Mouse (Mus musculus): ENCODE measurements at regions not wholly inside any gene's neighbourhood (a gene's known extent, or its start where the extent isn't known, plus 50 kb on each side); places are given as distances from the start of the nearest gene placed in this dataset.

- in situ Hi-C loops (cut with MboI, MseI), result no loop called here
Measured at GRCm38 (mm10) chr3:151160516-151160915, 277.2 kb upstream of the Adgrl4 start.

DNA sequence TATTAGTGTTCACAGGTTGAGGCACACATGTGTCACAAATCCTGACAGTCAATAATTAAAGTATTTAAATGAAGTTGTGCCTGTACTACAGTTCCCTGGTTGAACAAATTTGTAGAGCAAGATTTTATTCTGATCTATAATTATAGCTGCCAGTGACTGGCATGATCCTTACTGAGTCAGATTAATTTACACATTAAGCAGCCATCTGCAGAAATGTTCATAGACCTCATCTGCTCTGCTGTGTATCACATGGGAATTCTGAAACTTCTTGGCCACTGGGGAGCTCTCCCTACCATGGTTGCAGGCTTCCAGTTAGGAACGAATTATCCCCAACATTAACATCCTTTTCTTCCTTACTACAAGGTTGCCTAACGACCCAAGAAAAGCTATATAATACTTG, 255.6 kb upstream of the Adgrl4 start:
- in situ Hi-C loops (cut with MboI, MseI), result no loop called here

GRCm38 (mm10) chr3:151192092-151192491, 245.6 kb upstream of the Adgrl4 start:
- in situ Hi-C loops (cut with MboI, MseI), result no loop called here

DNA sequence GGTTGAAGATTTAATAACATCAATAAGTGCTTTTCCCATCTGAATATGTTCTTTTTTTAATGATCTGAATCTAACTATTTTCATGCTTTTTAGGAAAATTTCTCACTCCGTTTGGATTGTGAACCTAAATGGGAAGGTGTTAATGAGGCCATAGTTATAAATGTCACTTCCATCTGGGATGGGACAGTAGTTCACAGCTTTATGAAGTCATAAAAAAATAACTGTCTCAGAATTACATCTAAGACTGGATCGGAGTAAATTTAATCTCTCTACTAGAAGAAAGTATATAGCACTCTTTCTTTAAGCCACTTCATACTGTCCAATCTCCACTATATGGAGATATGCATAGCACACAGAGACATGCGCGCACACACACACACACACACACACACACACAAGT, 226.7 kb upstream of the Adgrl4 start:
- in situ Hi-C loops (cut with MboI, MseI), result no loop called here

DNA sequence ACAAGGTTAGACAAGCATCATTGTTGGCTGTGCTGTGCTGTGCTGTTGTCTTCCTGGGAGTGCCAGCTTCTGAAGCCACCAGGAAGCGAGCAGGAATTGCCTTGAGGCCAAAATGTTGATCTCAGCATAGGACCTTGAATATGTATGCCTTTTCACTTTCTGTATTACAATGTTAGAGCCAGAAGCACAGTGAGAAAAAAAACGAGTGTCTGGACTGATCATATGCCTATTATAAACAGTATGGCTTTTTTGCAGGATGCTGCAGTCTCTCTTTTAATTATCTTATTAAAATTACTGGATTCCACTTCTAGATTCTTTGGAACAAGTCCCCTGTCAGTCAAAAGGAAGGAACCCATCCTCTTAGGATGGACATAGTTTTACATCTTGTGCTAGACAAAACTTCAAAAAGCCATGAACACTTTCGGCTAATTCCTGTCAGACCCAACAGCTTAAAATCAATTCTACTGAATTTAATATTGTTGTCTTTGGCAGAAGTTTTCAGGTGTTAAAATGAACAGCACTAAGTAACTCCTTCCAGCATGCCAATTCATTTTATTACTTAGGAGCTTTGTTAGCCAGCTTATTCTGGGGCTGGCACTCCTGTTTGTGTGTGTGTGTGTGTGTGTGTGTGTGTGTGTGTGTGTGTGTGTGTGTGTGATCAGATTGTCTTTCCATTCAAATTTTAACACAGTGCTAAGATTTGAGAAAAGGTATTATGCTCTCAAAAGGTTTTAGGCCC, 220.8 kb upstream of the Adgrl4 start:
- in situ Hi-C loops (cut with MboI, MseI), result no loop called here

DNA sequence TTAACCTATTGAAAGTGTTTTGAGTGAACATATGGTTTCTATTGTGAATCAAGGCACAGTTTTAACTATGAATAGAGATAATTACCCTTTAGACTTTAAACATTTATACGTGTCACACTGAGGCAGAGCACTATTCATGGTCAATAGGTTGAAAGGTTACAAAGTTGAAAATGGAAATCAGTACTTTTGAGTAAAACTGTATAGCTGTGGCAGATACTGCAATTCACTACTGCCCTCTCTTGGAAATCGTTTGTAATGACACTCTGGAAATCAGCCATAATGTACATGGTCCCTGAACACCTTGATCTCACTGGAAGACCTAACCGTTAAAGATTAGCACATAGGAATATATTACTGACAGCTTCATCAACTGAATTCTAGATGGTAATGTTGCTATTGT, 215.3 kb upstream of the Adgrl4 start:
- in situ Hi-C loops (cut with MboI, MseI), result no loop called here

DNA sequence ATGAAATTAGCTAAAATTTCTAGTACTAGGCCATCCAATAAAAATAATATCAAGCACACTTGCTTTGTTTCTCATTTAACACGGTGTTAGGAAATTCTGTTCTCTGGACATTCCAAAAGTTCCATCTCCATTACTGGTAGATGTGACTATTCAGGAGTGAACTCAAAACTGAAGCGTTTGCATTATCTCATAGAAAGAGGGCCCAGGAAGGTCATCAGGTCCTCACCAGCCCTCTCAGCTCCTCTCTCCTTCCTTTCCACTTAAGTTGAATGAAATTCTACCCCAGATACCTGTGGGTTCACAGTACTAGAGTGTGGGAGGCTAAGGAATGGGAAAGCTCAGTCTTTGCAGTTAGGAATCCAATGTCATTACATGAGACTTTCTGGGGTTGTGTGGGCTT, 185.2 kb upstream of the Adgrl4 start:
- in situ Hi-C loops (cut with MboI, MseI), result no loop called here

DNA sequence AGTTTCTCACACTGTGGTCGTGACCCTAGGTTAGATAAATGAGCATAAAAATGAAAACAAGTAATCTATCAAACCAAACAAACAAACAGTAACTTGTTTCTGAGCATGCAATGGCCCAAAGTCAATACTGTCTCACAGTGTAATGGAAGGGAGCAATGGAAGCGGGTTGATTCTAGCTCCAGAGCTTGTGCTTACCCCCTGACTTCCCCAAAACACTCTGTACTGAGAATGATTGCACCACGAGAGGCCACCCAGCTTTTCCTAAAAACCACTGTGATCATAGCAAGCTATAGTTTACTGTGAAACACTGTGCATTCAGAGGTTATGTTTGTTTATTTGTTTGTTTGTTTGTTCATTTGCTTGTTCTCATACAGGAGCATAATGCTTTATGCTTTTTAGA, 174.9 kb upstream of the Adgrl4 start:
- in situ Hi-C loops (cut with MboI, MseI), result no loop called here

GRCm38 (mm10) chr3:151265658-151266057, 172.0 kb upstream of the Adgrl4 start:
- in situ Hi-C loops (cut with MboI, MseI), result no loop called here

DNA sequence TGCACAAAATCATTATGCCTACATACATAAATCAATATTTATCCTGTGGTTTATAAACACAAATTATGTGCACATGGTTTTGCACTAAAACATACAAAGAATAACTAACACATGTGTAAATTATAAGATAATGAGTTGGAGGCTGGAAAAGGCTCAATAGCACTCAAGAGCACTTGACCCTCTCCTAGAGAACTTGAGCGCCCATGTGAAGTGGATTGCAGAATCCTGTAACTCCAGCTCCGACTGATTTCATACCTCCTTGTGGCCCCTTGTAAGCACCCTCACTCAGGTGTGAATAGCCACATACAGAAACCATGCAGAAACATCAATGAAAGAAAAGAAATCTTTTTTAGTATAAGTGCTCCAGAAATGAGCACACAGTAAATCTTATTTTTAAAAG, 168.2 kb upstream of the Adgrl4 start:
- in situ Hi-C loops (cut with MboI, MseI), result no loop called here

DNA sequence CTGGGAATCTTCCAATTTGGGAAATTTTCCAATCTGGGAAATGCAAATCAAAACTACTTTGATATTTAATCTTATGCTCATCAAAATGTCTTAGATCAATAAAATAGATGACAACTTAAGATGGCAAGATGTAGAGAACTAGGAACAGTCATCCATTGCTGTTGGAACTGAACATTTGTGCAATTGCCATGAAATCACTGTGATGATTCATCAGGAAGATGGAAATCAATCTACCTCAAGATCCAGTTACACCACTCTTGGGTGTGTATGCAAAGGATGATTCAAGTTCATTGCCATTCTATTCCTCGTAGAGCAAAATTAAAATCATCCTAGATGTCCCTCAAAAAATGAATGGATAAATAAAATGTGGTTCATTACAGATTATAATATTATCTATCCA, 153.9 kb upstream of the Adgrl4 start:
- in situ Hi-C loops (cut with MboI, MseI), result no loop called here

- in situ Hi-C loops (cut with MboI, MseI), result no loop called here
Measured at GRCm38 (mm10) chr3:151293981-151294605, 143.6 kb upstream of the Adgrl4 start.

- in situ Hi-C loops (cut with MboI, MseI), result no loop called here
Measured at GRCm38 (mm10) chr3:151294606-151295005, 143.1 kb upstream of the Adgrl4 start.

- in situ Hi-C loops (cut with MboI, MseI), result no loop called here
Measured at GRCm38 (mm10) chr3:151295027-151295426, 142.7 kb upstream of the Adgrl4 start.

DNA sequence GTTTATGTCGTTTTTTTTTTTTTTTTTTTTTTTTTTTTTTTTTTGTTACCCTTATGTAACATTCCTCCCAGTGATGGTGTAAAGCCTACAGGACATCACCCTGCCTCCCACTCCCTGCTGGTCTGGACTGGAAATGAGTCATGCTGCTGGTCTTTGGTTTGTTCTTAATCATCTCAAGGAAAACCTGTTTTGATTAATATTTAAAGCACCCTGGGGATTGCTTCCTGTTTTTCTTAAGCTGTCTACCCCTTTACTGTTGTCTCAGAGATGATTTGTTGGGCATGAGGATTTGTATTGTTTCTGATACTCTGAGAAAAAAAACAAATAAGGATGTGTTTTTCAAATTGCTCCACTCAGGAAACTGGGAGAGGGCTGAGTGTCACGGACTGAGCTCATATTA, 139.4 kb upstream of the Adgrl4 start:
- in situ Hi-C loops (cut with MboI, MseI), result no loop called here

DNA sequence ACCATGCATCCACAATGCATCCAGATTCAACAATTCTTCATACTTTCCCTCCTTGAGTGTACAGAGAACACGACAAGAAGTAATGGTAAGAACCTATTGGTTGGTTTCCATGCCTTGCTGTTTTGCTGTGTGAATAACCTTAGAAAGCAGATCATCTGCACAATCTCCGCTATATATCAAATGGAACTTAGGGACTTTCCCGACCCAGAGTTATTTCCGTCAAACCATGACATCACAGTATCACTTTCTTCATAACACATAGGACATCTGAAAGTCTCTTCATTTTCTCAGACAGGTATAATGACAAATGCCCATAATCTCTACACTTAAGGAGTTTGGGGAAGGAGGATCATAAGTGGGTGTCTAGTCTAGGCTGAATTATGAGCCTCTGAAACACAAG, 132.3 kb upstream of the Adgrl4 start:
- in situ Hi-C loops (cut with MboI, MseI), result no loop called here

DNA sequence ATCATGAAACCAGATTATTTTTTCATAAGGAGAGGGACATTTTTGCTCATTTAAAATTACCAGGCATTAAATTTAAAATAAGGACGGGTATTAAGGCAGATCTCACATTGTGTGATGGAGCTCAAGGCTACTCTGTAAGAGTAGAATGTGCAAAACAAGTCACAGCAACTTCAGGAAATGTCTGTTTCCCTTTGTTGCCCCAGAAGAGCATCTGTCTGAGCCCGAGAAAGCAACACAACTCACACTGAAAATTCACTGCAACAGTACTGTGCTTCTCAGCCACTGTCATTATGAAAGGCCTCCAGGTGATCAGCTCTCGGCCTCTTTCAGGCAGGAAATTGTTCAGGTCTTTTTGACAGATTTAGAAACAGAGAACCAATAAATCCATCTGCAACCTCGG, 129.7 kb upstream of the Adgrl4 start:
- in situ Hi-C loops (cut with MboI, MseI), result no loop called here

DNA sequence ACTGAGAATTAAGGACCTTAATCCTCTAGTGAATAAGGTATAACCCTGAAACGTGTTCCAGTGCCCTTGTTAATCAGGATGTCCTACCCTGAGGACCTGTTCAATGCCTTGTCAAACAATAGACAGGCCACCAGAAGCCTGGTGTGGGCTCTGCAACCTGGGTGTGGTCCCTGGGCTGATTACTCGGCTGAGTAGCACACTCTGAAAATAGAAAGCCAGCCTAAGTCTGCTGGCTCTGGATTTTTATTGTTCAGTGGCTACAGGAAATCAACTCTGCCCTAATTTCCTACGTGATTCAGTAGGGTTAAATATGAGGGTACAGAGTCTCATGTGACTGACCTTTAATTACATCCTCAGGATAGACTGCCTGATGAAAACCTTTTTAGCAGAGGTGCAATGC, 113.9 kb upstream of the Adgrl4 start:
- in situ Hi-C loops (cut with MboI, MseI), result no loop called here

GRCm38 (mm10) chr3:151329801-151330200, 107.9 kb upstream of the Adgrl4 start:
- in situ Hi-C loops (cut with MboI, MseI), result no loop called here

GRCm38 (mm10) chr3:151331906-151332305, 105.8 kb upstream of the Adgrl4 start:
- in situ Hi-C loops (cut with MboI, MseI), result no loop called here

GRCm38 (mm10) chr3:151332317-151332687, 105.4 kb upstream of the Adgrl4 start:
- in situ Hi-C loops (cut with MboI, MseI), result no loop called here

DNA sequence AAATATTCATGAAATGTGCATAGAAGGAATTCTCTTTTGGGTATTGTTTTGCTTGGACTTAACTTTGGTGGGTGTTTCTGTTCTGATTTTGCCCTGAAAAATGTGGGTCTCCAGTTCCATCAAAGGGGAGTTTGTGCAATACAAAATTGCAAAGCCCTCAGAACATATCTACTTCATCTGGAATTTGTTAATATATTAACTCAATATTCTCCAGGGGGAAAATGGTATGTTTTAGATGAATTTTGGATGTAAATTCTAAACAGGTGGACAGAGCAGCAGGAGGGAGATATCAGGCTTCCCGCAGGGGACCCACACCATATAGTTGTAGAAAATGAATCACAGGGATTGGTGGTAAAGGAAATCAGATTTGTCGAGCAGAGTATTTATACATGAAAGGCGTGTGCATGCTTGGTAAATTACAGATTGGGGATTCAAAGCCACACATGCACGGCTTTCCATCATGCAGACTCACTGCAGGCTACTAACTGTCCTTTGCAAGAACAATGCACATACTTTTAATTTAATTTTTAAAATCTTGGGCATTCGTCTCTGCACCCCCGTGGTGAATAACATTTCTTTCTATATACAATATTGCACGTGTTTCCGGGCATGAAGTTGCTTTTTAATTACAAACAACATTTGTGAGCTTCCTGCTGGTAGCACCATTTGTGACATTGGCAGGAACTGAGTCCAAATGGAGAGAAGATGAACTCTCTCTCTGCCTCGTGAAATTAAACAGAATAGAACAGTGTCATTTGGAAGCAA, 104.8 kb upstream of the Adgrl4 start:
- in situ Hi-C loops (cut with MboI, MseI), result no loop called here

- in situ Hi-C loops (cut with MboI, MseI), result no loop called here
Measured at GRCm38 (mm10) chr3:151333867-151334341, 103.8 kb upstream of the Adgrl4 start.

All from regulatory T cell (primary cell).